Mouse (Mus musculus) liver, adult 10 weeks (tissue): ENCODE measurements around the gene Prrc2c. TPM values are rescaled to one million over a fixed set of nuclear protein-coding genes. Genes with fewer than 3 reads are reported as not detected.

ENCODE experiments used
- polyA plus RNA-seq: library from polyadenylated mRNA; stranded (reverse); fragments of 350-450 nt; fragmentation: Illumina TruSeq; extraction: RNeasy Lipid Tissue Mini Kit (QIAGEN cat#74804); gene quantifications from one replicate; pipeline ENCODE4 v1.2.3, GENCODE M21; 2014; ENCODE audit warnings: low read depth, low replicate concordance

The Prrc2c gene
- 17.9 TPM for polyA plus RNA-seq

GRCm38 (mm10) chr1:162740401-162740835, at the start of gene Prrc2c:
Prrc2c (minus strand) TSS chr1:162740556.

DNA sequence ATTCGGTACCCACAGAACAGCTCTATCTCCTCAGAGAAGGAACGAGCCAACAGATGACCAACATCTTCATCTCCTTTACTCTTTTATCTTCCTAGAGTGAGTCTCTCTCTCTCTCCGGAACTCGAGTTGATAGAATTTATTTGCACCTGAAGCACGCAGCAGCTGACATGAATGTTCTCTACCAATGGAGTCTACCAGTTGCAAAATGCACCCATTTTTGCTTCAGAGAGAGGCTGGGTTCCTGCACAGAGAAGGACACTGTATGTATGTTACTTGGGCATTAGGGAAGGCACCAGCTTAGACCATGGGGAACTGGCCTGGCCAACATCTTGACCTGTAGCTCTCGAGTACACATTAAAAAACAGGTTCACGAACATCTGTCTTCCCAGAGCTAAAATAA, 82.2 kb downstream of the Prrc2c start, which contains the start of gene Myocos:
Gene Myocos (minus strand): TSS at position 101 of the 400 bp plus-strand sequence.

DNA sequence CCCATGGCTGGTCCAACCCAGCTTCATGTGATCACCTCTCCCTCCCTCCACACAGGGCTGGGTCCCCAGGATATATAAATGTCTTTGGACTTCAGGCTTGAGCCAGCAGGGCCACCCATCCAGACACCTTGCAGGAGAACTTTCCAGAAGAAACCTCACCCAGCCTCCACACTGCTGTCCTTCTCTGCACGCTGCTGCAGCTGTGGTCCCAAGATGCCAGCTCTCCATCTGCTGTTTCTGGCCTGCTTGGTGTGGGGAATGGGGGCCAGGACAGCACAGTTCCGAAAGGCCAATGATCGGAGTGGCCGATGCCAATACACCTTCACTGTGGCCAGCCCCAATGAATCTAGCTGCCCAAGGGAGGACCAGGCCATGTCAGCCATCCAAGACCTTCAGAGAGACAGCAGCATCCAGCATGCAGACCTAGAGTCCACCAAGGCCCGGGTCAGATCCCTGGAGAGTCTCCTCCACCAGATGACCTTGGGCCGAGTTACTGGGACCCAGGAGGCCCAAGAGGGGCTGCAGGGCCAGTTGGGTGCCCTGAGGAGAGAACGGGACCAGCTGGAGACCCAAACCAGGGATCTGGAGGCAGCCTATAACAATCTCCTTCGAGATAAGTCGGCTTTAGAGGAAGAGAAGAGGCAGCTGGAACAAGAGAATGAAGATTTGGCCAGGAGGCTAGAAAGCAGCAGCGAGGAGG, 101.2 kb downstream of the Prrc2c start, which contains the start of gene Myoc:
Gene Myoc (plus strand): TSS at position 105 of the 700 bp plus-strand sequence.

Other genes with a start within 250 kb of the Prrc2c start
- 1.4 TPM for gene Mettl13, start 192.0 kb downstream of the Prrc2c start, polyA plus RNA-seq
- 41.2 TPM for gene Vamp4, start 170.0 kb downstream of the Prrc2c start, polyA plus RNA-seq
- gene Myoc, start 101.4 kb downstream of the Prrc2c start, polyA plus RNA-seq, result not detected
- not detected for gene Myocos, start 82.3 kb downstream of the Prrc2c start, polyA plus RNA-seq
- gene Fmo4, start 73.4 kb upstream of the Prrc2c start, polyA plus RNA-seq, result 20.1 TPM
- 809 TPM for gene Fmo1, start 126.1 kb upstream of the Prrc2c start, polyA plus RNA-seq
- gene Fmo2, start 158.2 kb upstream of the Prrc2c start, polyA plus RNA-seq, result 43.5 TPM
- gene Fmo6, start 197.0 kb upstream of the Prrc2c start, polyA plus RNA-seq, result not detected
- 441 TPM for gene Fmo3, start 244.0 kb upstream of the Prrc2c start, polyA plus RNA-seq